In the genomic region with DNA sequence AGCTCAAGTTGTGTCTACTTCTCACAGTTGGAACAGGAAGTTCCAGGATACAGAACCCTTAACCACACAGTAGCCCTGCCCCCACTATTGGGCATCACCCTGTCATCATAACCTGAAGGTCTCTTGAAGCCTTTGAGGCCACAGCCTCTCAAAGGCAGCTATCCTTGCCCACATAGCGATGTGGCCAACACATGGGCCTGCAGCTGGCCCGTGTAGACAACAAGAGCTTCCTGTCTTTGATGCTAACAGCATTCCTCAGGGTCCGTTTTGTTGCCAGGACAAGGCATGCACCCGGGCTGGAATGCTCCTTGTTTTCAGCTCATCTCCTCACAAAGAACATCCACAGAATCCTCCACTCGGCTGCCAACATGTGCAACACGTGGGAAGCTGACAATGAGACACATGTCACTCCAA, we compare ENCODE assay signal across 12 mouse cellular contexts.
DNase-seq lines count a peak whose midpoint lies in the region; ATAC-seq and TF ChIP-seq lines count a peak whose summit lies in the region.
"Had no signal": no experiment of that assay in that cellular context is flagged by ENCODE, and none has a peak within 500 bp of the region (broad histone marks: within the 10 kb centered on the region; RNA-seq: fewer than 3 reads in every experiment).

No protein-coding gene starts in this region.

- peak overlapping the region; percentile 43 for H3K27ac ChIP-seq in gastrocnemius, adult 2 months
- H3K27ac ChIP-seq: embryonic facial prominence, embryonic 12.5 days had no signal

- no peak for DNase-seq in gastrocnemius, adult 2 months
- no peak for DNase-seq in gastrocnemius, postnatal 25 days
- peak; percentile 14 for DNase-seq in thymus, postnatal 0 days (ENCODE audit: low spot score)
- no peak for DNase-seq in thymus, postnatal 4 days
- DNase-seq in c-Kit-positive CD71-positive TER-119-positive erythroid progenitor cells, embryonic 14.5 days (ENCODE audit: low spot score): no peak
- no peak for DNase-seq in heart, postnatal 36 days
- no peak for DNase-seq in urinary bladder, postnatal 14 days (ENCODE audit: low spot score)
- DNase-seq: heart, adult 18-20 months; kidney, postnatal 14 days; right cerebral cortex, postnatal 4 days had no signal

- no peak for TF ChIP-seq CTCF in gastrocnemius, adult 2 months (IDR thresholded peaks at IDR 0.05)

- peak; percentile 50 for ATAC-seq in megakaryocyte progenitor cell, adult 5-6 weeks (replicated peaks; ENCODE audit: poor library complexity)

- intact Hi-C loops in gastrocnemius, adult 2 months (cut with DNase I): loop anchor here (5.0 kb wide), 1 partner anchor 54 kb away; no protein-coding TSS in a partner anchor
- intact Hi-C loops in heart, postnatal 36 days (cut with DNase I): no loop called here

- no peak overlapping the region for H3K4me3 ChIP-seq in gastrocnemius, adult 2 months
- H3K4me3 ChIP-seq: embryonic facial prominence, embryonic 12.5 days had no signal
